Mouse (Mus musculus): Measurements from ENCODE around the gene Acaca.
"Not testable (repeated sequence)": the region's sequence is repeated elsewhere in the genome, so short reads cannot be mapped to it uniquely, and the experiment has no call there.

The Acaca gene

DNA sequence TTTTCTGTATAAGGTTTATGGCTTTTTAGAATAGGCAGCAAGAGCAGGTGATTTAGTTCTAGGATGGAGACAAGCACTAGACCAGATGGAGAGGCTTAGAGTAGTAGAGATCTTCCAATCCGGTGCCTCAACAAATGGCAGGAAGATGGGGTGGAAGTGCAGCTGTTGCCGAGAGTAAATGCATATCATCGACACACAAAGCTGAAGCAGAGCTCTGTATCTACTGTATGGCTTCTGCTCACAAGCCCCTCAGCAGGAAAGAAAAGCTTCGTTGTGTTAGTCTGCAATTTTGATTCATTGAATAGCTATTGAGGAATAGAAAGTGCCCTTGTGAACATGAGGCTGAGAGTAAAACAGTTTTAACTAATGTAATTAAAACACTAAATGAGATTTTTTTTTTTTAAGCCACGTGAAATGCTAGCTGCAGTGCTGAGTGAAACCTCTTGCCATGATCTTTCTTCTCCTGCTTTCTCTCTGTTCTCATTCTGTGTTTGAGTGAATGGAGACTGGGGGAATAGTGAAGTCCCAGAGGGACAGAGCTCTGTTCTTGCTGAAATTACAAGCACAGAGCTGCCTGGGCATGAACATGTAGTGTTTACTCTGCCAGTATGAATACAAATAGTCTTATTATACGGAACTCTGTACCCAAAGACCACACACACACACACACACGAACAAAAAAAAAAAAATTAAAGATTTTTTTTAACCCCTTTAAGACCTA lies 194.7 kb downstream of the Acaca start:
- no peak for DNase-seq (ENCODE audit: extremely low spot score, low read depth, low spot score)

DNA sequence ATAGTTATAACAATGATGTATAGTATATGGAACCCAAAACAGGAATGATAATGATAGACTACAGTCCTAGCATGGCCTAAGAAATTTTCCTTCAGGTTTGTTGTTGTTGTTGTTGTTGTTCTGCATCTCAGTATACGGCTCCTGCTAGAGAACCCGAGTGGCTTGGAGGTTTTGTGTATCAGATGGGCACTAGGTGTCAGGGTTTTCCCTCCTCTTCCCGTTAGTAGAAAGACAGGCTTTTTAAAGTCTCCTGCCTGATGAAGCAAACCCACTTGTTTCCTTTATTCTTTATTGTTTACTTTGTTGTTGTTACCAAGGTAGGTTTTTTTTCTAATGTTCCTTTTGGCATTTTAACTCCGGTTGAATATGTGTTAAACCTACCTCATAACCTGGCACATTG lies 197.6 kb downstream of the Acaca start:
- DNase-seq (ENCODE audit: extremely low spot score, low read depth, low spot score): no peak

DNA sequence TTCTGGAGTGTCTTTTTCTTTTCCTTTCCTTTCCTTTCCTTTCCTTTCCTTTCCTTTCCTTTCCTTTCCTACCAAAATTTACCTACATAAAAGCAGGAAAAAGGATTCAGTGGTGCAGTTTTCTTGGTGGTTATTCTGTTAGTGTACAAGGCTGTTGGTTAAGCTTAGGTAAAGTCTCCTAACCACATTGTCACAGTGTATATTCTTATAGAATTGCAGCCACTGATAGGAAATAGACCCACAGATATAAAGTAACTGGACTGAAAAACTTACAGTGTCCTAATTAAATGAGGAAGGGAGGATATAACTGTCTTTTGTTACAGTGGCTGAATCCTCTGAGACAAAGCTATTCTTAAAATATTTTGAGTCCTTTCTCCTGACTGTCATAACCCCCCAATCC lies 202.9 kb downstream of the Acaca start:
- no peak for DNase-seq (ENCODE audit: extremely low spot score, low read depth, low spot score)

DNA sequence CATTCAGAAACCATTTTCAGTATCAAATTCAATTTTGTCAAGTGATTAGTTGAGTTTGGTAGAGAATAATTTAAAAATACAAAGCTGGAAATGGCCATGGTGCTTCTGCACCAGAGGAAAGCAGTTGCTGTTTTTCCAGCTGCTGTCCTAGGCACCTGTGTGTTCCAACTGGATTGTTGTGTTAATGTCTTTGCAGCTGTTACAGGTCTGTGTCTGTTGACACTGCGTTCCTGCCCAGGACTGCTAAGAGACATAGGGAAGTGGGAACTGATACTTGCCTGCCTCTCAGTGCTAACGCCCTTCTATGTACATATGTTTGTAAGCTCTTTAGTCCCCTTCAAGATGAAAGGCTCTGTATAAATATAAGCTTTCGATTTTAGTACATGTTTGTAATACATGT lies 203.4 kb downstream of the Acaca start:
- no peak for DNase-seq (ENCODE audit: extremely low spot score, low read depth, low spot score)

DNA sequence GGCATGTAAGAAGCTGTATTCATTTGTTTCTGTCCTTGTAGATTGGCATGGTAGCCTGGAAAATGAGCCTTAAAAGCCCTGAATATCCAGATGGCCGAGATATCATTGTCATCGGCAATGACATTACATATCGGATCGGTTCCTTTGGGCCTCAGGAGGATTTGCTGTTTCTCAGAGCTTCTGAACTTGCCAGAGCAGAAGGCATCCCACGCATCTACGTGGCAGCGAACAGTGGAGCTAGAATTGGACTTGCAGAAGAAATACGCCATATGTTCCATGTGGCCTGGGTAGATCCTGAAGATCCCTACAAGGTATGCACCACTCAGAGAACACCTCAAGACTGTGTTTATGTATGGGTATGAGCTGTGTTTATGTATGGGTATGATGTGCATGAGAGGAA lies 208.8 kb downstream of the Acaca start:
- DNase-seq (ENCODE audit: extremely low spot score, low read depth, low spot score): not testable (repeated sequence)

DNA sequence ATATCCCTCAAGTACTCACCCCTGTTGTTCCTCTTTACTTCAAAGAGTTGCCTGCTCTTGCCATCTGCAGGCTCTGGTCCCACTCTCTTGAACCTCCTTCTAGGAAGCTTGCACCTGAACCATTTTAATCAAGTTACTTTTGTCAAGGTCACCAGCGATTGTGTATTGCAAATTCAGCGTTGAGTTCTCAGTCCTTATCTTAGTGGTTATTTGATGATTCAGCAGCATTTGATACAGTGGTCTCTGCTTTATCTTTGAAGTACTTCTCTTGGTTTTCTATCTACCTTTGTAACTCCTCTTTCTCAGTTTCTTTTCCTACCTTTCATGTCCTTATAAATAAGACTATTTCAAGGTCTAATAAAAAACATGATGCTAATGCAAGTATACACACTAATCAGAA lies 211.2 kb downstream of the Acaca start:
- no peak for DNase-seq (ENCODE audit: extremely low spot score, low read depth, low spot score)

DNA sequence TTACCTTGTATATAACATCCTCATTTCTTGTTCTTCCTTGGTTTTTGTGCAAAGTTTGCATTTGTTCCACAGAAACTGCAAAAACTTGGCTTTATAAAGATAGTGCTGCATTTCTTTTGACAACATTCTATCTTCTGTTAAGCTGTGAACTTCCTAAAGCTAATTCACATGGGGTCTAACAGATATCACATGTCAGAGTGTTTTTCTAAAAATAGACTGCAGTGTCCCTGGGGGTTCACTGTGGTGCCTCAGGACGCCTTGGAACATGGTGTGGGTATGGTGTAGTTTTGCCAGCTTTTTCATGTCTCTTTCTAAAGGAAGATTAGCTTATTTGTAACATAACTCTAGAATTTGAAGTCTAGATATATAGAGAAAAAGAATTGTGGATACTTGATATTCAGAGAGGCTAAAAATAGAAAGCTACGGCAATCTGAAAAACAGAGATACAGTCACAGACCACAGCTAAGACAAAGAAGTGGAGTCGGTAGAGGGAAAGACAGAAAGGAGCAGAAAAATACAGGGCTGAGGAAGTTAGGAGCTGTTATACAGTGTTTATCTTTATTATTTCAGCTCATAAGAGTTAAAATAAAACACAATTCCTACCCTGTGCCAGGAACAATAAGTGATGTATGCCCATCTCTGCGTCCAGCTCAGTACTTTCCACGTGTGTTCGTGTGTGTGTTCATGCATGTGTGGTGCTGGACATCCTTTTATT lies 215.2 kb downstream of the Acaca start:
- DNase-seq (ENCODE audit: extremely low spot score, low read depth, low spot score): no peak

DNA sequence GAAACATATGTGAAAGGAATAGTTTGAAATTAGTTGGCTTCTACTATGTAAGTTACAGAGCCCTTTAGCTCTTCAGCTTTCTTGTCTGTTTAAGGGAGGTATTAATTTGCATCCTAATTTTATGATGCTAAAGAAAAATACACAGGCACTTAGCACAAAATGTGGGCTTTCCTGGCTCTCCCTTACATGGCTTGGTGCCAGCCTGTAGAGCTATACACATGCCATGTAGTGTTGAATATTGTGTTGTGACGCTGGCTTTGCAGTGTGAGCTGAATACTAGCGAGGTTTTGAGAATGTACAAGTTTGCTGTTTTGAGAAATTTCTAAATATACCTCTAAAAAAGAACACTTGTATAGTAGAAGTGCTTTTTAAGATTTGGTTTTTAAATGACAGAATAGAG lies 218.3 kb downstream of the Acaca start:
- no peak for DNase-seq (ENCODE audit: extremely low spot score, low read depth, low spot score)

DNA sequence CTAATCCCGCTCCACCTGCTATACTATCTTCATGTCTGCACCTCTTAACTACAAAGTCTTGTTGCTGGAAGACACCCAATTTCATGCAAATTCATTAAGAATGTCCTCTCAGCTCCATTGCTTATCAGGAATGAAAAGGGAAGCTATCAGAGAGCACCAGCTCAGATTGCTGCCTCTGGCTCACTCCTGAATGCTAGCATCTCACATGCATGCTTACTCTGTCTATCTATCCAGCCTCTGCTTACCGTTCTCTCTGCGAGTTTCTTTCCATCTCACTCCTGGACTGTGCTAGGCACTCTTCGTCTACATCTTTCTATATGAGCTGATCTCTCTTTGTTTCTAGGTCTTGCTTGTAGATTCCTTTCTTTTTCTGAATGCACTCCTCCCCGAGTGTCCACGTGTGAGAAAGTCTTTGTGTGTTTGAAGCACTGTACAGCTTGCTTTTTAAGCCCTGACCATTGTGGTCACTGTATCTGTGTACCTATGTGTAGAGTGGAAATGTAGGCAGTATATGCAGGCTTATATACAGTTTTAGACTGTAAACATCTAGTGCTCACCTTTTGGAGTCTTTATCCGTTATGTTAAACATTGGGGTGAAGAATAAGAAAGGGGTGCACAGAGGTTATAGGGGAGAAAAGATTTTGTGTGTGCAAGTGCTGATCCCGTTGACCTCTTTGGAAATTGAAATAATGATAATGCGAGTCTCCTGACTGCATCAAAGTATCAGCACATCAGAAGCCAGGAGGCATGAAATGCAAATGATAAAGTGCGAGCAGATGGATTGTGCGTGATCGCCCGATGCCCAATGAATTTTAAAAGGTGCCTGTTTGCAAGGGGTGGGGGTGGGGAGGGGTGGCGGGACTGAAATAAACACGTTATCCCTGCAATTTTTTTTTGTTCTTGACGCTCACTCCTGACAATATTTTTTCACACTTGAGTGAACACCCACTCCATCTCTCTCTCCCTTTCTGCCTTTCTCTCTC lies 219.7 kb downstream of the Acaca start:
- no peak for DNase-seq (ENCODE audit: extremely low spot score, low read depth, low spot score)

DNA sequence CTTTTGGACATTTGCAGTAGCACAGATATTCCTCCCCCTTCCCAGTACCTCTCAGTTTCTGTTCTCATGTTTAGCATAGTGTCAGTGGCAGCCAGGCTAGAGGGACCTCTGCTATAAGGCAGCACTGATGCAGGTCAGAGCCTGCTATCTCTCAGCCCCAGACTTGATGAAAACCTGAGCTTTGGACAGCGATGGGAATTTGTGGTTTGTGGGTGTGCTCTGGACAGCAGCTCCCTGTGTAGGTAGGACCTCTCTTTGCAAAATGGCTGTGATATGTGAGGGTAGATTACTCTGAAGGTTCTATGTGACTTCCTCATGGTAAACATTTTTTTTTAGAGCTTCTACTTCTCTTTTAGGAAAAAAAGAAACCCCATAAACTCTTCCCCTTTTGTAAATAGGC lies 221.7 kb downstream of the Acaca start:
- DNase-seq (ENCODE audit: extremely low spot score, low read depth, low spot score): no peak

DNA sequence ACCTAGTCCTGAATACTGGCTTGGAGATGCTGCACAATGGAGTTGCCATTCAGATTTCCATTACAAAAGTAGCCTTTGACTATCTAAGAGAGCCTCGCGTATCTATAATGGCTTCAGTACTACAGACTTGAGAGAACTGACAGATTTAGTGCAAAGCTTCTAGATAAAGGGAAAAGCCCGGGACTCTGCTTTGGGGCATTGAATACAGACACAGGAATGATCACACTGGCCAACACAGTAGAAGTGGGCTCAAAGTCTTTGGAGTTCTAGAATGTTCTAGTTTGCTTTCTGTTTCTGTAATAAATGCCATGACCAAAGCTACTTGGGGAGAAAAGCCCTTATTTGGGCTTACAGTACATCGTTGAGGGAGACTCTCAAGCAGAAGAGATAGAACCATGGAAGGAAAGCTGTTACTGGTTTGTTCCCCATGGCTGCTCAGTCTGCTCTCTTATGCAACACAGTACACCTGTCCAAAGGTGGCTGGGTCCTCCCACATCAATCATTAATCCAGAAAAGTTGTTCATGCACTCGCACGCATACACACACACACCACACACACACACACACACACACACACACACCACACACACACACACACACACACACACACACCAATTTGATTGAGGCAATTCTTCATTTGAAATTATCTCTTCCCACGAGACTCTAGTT lies 223.7 kb downstream of the Acaca start:
- DNase-seq (ENCODE audit: extremely low spot score, low read depth, low spot score): no peak

DNA sequence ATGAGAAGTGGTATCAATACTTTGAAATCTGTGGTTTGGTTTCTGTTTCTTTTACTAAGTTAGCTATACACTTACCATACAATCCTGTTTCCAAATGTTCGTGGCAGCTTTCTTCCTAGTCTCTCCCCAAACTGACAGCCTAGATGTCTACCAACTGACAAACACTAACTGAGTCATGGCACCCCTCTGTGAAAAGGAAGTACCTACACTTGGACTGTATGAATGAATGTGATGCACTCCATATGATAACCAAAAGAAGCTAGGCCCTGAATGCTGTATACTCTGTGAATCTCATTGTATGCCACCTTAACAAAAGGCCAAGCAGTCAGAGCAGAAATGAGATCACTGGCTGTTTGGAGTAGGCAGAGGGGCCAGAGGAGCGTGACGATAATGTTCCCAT lies 227.8 kb downstream of the Acaca start:
- no peak for DNase-seq (ENCODE audit: extremely low spot score, low read depth, low spot score)

DNA sequence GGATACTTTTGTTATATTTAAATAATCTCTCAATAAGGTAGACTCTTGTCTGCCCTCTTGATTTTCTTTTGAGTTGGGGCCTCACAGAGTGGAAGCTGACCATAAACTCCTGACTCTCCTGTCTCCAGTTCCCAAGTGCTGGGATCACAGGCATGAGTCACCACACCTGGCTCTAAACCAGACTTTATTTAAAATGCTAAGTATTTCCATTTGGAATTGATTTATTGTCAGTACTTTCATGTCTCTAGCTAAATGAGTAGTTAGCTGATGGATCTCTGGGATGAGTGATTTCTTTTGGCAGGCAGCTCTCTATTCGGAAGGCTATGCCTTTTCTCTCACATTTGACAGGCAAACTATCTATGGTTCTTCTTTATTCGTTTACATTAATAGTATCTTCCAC lies 228.3 kb downstream of the Acaca start:
- no peak for DNase-seq (ENCODE audit: extremely low spot score, low read depth, low spot score)

DNA sequence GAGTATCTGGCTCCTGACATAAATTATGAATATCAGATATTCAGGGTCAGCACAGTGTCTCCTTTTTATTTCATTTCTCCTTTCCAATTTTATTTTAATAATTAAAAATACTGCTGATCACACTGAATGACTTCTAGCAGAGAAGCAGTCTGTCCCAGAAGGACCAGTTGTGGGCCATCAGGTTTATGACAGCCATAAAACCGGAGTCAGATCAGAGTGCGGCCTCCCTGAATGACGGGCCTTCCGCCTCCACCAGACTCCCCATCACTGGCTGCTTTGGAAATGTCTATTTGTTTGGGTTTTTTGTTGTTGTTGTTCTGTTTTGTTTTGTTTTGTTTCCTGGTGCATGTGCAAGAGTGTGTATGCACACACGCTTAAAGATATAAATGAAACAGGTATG lies 232.1 kb downstream of the Acaca start:
- DNase-seq (ENCODE audit: extremely low spot score, low read depth, low spot score): no peak

DNA sequence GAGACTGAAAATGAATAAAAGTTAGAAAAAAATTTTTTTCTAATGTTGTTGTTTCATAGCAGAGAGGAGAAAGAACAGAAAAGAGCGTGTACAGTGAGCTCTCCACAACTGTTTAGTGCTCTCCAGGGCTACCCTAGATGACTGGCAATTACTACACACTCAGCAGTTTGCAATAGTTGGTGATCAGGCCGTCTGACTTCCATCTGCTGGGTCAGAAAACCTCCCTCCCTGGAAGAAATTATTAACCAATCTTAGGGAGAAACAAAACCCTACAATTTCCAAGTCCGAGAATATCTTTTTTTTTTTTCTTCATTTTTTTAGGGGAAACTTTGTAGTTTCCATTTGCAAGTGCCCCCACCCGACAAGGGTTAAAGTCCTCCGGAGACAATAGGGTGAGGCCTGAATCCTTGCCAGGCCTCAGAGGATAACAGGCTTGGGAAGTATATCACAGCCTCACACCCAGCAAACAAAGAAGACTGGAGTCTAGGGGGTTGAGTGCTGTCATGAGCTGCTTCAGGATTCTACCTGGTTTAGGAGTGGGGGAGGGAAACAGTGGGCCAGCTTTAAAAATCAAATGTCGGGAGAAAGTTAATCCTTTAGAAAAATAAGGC lies 233.3 kb downstream of the Acaca start:
- DNase-seq (ENCODE audit: extremely low spot score, low read depth, low spot score): no peak

DNA sequence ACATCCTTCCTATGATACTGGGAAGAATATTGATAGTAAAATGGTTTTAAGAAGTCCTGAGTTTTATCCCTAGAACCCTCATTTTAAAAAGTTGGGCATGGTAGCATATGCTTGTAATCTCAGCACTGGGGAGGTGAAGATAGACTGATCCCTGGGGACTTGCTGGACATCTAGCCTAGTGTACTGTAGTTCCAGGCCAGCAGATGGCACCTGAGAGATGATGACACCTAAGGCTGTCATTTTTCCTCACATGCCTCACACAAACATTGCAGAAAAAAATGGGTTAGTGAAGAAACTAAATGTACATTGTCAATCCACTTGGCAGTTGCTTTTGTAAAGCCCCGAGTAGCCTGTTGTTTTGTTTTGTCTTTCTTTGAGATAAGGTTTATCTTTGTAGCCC lies 235.8 kb downstream of the Acaca start:
- no peak for DNase-seq (ENCODE audit: extremely low spot score, low read depth, low spot score)

DNA sequence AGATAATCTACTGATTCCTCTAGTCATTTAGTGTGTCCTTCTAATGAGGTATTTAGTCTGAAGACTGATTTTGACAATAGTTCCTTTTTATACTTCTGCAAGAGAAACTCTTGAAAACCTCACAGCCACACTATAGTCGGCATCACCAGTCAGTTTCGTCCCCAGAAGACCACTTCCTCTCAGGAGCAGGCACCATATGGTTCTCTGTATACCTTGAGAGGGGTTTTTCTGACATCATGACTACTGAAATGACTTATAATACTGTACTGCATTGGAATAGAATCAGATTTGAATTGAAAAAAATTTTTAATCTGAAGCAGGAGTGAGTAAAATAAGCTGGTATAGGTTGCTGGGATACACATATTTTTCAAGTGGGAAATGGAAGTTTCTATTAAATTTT lies 239.4 kb downstream of the Acaca start:
- no peak for DNase-seq (ENCODE audit: extremely low spot score, low read depth, low spot score)

DNA sequence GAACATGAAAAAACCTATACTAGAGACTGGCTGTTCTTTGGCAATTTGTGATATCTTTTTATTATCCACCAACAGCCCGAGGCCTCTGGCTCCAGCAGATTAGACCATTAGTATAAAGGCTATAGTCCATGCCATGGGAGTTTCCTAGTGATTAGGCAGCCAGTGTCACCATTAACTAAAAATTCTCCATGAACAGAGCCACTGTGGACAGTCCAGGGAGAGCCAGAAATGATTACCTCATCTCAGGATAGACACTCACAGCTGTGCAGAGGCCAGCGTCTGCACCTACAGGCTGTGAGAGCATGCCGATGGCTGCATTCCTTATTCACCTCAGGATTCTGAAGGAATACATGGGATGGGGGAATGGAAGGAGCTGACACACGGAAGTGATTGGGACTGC lies 243.7 kb downstream of the Acaca start:
- DNase-seq (ENCODE audit: extremely low spot score, low read depth, low spot score): no peak

DNA sequence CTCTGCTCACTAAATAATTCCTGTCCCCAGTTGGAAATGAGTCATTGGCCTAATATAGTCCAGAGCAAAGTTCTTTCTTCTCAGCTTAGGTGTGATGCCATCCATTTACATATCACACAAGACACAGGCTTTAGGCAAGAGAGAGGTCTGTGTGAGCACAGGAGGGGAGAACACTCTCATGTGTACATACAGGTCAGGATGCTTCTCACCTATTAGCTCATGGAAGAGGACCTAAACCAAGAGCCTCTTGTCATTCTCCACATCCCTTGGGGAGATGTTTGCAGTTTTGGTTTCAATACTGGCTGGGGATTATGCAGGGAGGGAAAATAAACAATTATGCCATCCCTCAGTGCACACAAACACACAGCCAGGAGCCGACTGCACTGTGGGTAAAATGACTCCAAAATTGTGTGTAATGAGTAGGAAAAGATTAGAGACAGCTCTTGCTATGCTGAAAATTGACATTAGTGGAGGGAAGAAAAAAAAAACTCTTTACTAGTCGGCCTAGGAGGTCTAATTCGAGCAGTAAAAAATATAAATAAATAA lies 246.6 kb downstream of the Acaca start:
- no peak for DNase-seq (ENCODE audit: extremely low spot score, low read depth, low spot score)

Measured in hindlimb bud, embryonic 11.5 days (tissue).